Mouse (Mus musculus) MEL (cell line): ENCODE measurements around the gene Ndufaf7. TPM values are rescaled to one million over a fixed set of nuclear protein-coding genes. Genes with fewer than 3 reads are reported as not detected.

Experiments
- DNase-seq: peaks from one replicate; pipeline ENCODE4 v3.0.0; 2011; ENCODE audit warnings: low read depth, low spot score
- H3K27ac ChIP-seq: 2 replicates; pipeline ENCODE4 v1.5.1; 2012; ENCODE audit warnings: low read depth, mild to moderate bottlenecking, control low read depth, low read length, moderate library complexity; ENCODE audit not compliant: control insufficient read depth
- H3K27me3 ChIP-seq, 2 experiments: fragments of 150-350 bp in 1 of 2; sonication (generic) in 1 of 2; 2 replicates each; pipeline ENCODE4 v1.6.1; 2012; ENCODE audit warnings: low read length in 2 of 2, mild to moderate bottlenecking in 2 of 2, improper control_type of control experiment in 1 of 2, moderate library complexity in 1 of 2; ENCODE audit not compliant: insufficient read depth in 2 of 2, control insufficient read depth in 1 of 2
- H3K36me3 ChIP-seq, 2 experiments: 2 replicates each; pipeline ENCODE4 v1.6.1; 2012 to 2014; ENCODE audit warnings: low read length in 2 of 2, improper control_type of control experiment in 1 of 2, inconsistent platforms in 1 of 2, mild to moderate bottlenecking in 1 of 2; ENCODE audit not compliant: insufficient read depth in 2 of 2, control insufficient read depth in 1 of 2
- H3K4me1 ChIP-seq, 2 experiments: fragments of 150-350 bp in 1 of 2; sonication (generic) in 1 of 2; 2 replicates each; pipeline ENCODE4 v1.6.1; 2012; ENCODE audit warnings: low read length in 2 of 2, improper control_type of control experiment in 1 of 2, mild to moderate bottlenecking in 1 of 2; ENCODE audit not compliant: insufficient read depth in 2 of 2, control insufficient read depth in 1 of 2
- H3K4me3 ChIP-seq, 2 experiments: fragments of 150-350 bp in 1 of 2; sonication (generic) in 1 of 2; 2 replicates each; pipeline ENCODE4 v1.5.1; 2012; ENCODE audit warnings: low read depth in 2 of 2, low read length in 2 of 2, mild to moderate bottlenecking in 2 of 2, moderate library complexity in 2 of 2, control low read depth in 1 of 2, improper control_type of control experiment in 1 of 2; ENCODE audit not compliant: control insufficient read depth in 1 of 2, insufficient read depth in 1 of 2
- H3K79me2 ChIP-seq: 2 replicates; pipeline ENCODE4 v1.6.1; 2012; ENCODE audit warnings: mild to moderate bottlenecking, low read length, moderate library complexity; ENCODE audit not compliant: control insufficient read depth, poor library complexity, insufficient read depth
- H3K9ac ChIP-seq: 2 replicates; pipeline ENCODE4 v1.6.1; 2012; ENCODE audit warnings: low read depth, mild to moderate bottlenecking, control low read depth, low read length, moderate library complexity; ENCODE audit not compliant: control insufficient read depth, poor library complexity, severe bottlenecking
- H3K9me3 ChIP-seq: fragments of 150-350 bp; sonication (generic); replicated peaks from 2 replicates; pipeline ENCODE4 v1.6.1; 2012; ENCODE audit warnings: mild to moderate bottlenecking, low read length, improper control_type of control experiment, moderate library complexity; ENCODE audit not compliant: insufficient read depth
- CTCF ChIP-seq, 3 experiments: IDR thresholded peaks in 2 of 3; conservative IDR thresholded peaks in 1 of 3; 2 replicates each; pipeline ENCODE4 v1.5.1; 2011 to 2012; ENCODE audit warnings: low read length in 3 of 3, low read depth in 2 of 3, mild to moderate bottlenecking in 2 of 3, improper control_type of control experiment in 1 of 3, inconsistent platforms in 1 of 3, mixed read lengths in 1 of 3, moderate library complexity in 1 of 3; ENCODE audit not compliant: control insufficient read depth in 1 of 3, insufficient read depth in 1 of 3, poor library complexity in 1 of 3, severe bottlenecking in 1 of 3
- GABPA ChIP-seq: IDR thresholded peaks from 2 replicates; pipeline ENCODE4 v1.6.1; 2012; ENCODE audit warnings: low read depth, mild to moderate bottlenecking, inconsistent platforms, low read length, improper control_type of control experiment, moderate library complexity
- GATA1 ChIP-seq: IDR thresholded peaks from 2 replicates; pipeline ENCODE4 v1.6.1; 2011; ENCODE audit warnings: low read depth, low read length, improper control_type of control experiment
- HCFC1 ChIP-seq: IDR thresholded peaks from 2 replicates; pipeline ENCODE4 v1.6.1; 2012; ENCODE audit warnings: low read depth, mild to moderate bottlenecking, inconsistent platforms, low read length, improper control_type of control experiment, moderate library complexity
- JUND ChIP-seq: IDR thresholded peaks from 2 replicates; pipeline ENCODE4 v1.6.1; 2011; ENCODE audit warnings: low read depth, mild to moderate bottlenecking, improper control_type of control experiment, low read length
- KAT2A ChIP-seq: conservative IDR thresholded peaks from 2 replicates; pipeline ENCODE4 v1.6.1; 2012; ENCODE audit warnings: low read depth, low read length, improper control_type of control experiment, inconsistent platforms
- MAZ ChIP-seq: IDR thresholded peaks from 2 replicates; pipeline ENCODE4 v1.6.1; 2012; ENCODE audit warnings: low read depth, mild to moderate bottlenecking, inconsistent platforms, low read length, improper control_type of control experiment
- MYB ChIP-seq: IDR thresholded peaks from 2 replicates; pipeline ENCODE4 v1.6.1; 2011; ENCODE audit warnings: mild to moderate bottlenecking, low read depth, low read length, improper control_type of control experiment
- MYC ChIP-seq: IDR thresholded peaks from 2 replicates; pipeline ENCODE4 v1.6.1; 2011; ENCODE audit warnings: low read depth, mild to moderate bottlenecking, low read length, improper control_type of control experiment, moderate library complexity
- NELFE ChIP-seq: IDR thresholded peaks from 2 replicates; pipeline ENCODE4 v1.6.1; 2011; ENCODE audit warnings: low read depth, low read length, improper control_type of control experiment
- NRF1 ChIP-seq: IDR thresholded peaks from 2 replicates; pipeline ENCODE4 v1.6.1; 2014; ENCODE audit warnings: low read depth, mild to moderate bottlenecking, inconsistent platforms, low read length, improper control_type of control experiment, moderate library complexity; ENCODE audit not compliant: poor library complexity, insufficient read depth, severe bottlenecking
- RAD21 ChIP-seq: IDR thresholded peaks from 2 replicates; pipeline ENCODE4 v1.6.1; 2011; ENCODE audit warnings: mild to moderate bottlenecking, low read depth, low read length, improper control_type of control experiment
- RCOR1 ChIP-seq: IDR thresholded peaks from 2 replicates; pipeline ENCODE4 v1.6.1; 2012; ENCODE audit warnings: low read depth, mild to moderate bottlenecking, inconsistent platforms, low read length, improper control_type of control experiment
- UBTF ChIP-seq: IDR thresholded peaks from 2 replicates; pipeline ENCODE4 v1.6.1; 2012; ENCODE audit warnings: low read depth, mild to moderate bottlenecking, inconsistent platforms, low read length, improper control_type of control experiment, moderate library complexity, borderline replicate concordance; ENCODE audit not compliant: insufficient read depth
- USF2 ChIP-seq, 2 experiments: IDR thresholded peaks; 2 replicates each; pipeline ENCODE4 v1.6.1; 2011 to 2012; ENCODE audit warnings: improper control_type of control experiment in 2 of 2, low read length in 2 of 2, borderline replicate concordance in 1 of 2, inconsistent platforms in 1 of 2, low read depth in 1 of 2, mild to moderate bottlenecking in 1 of 2; ENCODE audit not compliant: insufficient read depth in 1 of 2
- ZC3H11A ChIP-seq: IDR thresholded peaks from 2 replicates; pipeline ENCODE4 v1.6.1; 2012; ENCODE audit warnings: low read depth, mild to moderate bottlenecking, inconsistent platforms, low read length, improper control_type of control experiment
- ZKSCAN1 ChIP-seq: IDR thresholded peaks from 2 replicates; pipeline ENCODE4 v1.6.1; 2012; ENCODE audit warnings: low read depth, mild to moderate bottlenecking, inconsistent platforms, low read length, improper control_type of control experiment, moderate library complexity
- ZNF384 ChIP-seq: IDR thresholded peaks from 2 replicates; pipeline ENCODE4 v1.6.1; 2012; ENCODE audit warnings: low read depth, mild to moderate bottlenecking, inconsistent platforms, low read length, improper control_type of control experiment
- polyA plus RNA-seq, 2 experiments: library from polyadenylated mRNA; stranded (reverse) in 1 of 2; unstranded in 1 of 2; fragments of >175 nt in 1 of 2; fragments of >200 nt in 1 of 2; gene quantifications; 2 replicates each; pipeline versions ENCODE4 v1.2.1 to v1.2.4; 2012; ENCODE audit warnings: low replicate concordance in 2 of 2, low read depth in 1 of 2; ENCODE audit not compliant: insufficient read length in 2 of 2, insufficient read depth in 1 of 2, missing spikeins in 1 of 2
- total RNA-seq: library from RNA; depleted of rRNA; stranded (reverse); fragments of 300-350 nt; gene quantifications from 2 replicates; pipeline ENCODE4 v1.2.3, GENCODE M21; 2012

Gene Ndufaf7
- total and polyA plus RNA-seq, 3 experiments = 22.6 to 29.3 TPM; not detected in 1

DNA sequence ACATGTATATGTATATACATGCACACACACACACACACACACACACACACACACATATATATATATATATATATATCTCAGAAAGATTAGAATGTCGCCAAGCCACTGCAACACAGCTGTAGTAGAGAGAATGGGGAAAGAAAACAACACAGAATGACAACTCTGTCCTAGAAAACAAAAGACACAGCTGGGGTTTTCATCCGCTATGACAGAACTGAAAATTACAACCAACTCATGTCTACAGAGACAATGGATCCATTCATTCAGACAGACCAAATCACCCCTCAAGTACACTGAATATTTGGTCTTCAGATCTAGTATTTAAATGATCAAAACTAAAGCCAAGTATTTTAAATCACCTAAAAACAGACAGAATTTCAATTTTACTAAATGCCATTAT, 56.7 kb downstream of the Ndufaf7 start:
- DNase-seq = no peak
- H3K36me3 ChIP-seq = no peaks in the 10 kb centered on the region; a peak in 1 of 4 replicates
- H3K27ac ChIP-seq = no peak overlapping the region
- peaks cover 0 to 1% of the 10 kb centered on the region in 2 experiments; a peak in 1 of 4 replicates for H3K27me3 ChIP-seq
- no peaks in the 10 kb centered on the region for H3K9me3 ChIP-seq
- no peaks in the 10 kb centered on the region for H3K4me1 ChIP-seq
- TF ChIP-seq UBTF (no peak), MYB (no peak), RCOR1 (no peak), NRF1 (no peak), JUND (no peak), GATA1 (no peak), NELFE (no peak), USF2 (IDR thresholded peaks at IDR 0.05; ENCODE audit: borderline replicate concordance in 1 of 2, insufficient read depth in 1 of 2, low read depth in 1 of 2, low read length in 2 of 2) (no peak)
- no peaks in the 10 kb centered on the region for H3K79me2 ChIP-seq
- H3K9ac ChIP-seq = no peak overlapping the region
- H3K4me3 ChIP-seq = no peak overlapping the region

DNA sequence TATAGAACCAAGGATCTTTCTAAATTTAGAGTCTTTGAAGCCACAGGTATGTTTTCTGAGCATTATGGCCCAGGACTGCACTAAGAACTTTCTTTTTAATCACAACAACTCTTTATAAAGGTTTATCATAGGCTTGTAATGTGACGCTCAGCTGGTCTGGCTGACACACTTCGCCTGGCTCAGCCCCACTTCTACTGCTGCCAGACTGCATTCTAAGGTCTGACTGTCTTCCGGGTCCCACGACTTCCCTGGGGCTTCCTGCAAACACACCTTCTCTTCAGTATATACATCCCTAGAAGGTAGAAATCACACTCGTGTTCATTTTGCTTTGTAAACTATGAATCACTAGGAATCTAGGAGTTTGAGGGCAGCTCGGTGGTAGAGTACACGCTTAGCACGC, 57.4 kb downstream of the Ndufaf7 start:
- no peak for TF ChIP-seq RAD21
- no peak for TF ChIP-seq JUND
- no peak for TF ChIP-seq MYC
- no peak for TF ChIP-seq MAZ

DNA sequence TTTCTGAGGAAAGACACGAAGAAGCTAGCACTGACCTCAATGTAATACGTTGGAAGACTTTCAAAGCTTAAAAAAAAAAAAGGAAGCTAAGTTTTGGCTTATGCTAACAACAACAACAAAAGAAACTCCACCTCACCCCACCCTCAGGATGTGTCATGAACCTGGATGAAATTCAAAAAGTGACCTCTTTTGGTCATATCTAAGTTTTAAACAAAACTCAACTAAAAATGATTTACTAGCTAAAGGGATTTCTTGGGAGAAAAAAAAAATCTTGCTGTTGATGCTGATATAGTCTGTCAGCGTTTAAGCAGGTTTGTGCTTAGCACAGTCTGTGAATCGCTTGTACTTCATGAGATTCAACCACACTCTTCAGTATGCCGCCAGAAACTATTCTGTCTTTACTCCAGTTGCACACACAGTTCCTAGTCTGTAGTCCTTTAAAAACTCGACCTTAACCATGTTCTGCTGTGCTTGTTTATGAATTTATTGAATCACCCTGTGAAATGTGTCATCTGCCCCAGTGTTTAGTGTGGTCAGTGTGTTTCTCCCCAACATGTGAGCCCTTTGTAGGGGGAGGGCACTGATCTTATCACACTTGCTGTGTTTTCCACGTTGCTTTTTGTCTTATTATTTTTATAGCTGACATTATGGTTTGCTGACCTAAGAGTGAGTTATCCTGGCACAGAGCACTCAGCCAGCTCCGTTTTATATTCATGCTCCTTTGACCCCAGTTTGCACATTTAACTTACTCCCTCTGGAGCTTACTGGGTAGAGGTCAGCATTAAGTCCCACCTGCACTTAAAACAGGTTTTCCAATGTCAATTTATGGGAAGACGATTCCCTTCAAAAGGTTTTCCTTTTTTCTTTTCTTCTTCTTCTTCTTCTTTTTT, 58.2 kb downstream of the Ndufaf7 start:
- Histone ChIP-seq H3K36me3 (no peaks in the 10 kb centered on the region; a peak in 1 of 4 replicates), H3K27me3 (peaks cover 0 to 1% of the 10 kb centered on the region in 2 experiments; a peak in 1 of 4 replicates), H3K4me3 (no peak overlapping the region), H3K79me2 (no peaks in the 10 kb centered on the region), H3K4me1 (no peaks in the 10 kb centered on the region), H3K9me3 (no peaks in the 10 kb centered on the region), H3K27ac (no peak overlapping the region), H3K9ac (no peak overlapping the region)
- TF ChIP-seq ZKSCAN1 (no peak), ZNF384 (peak; percentile 40), KAT2A (no peak), ZC3H11A (no peak), NRF1 (no peak), CTCF (IDR thresholded peaks at IDR 0.05 in 2 of 3, conservative IDR thresholded peaks at IDR 0.05 in 1 of 3; ENCODE audit: control insufficient read depth in 1 of 3, insufficient read depth in 1 of 3, low read depth in 2 of 3, low read length in 3 of 3, poor library complexity in 1 of 3, severe bottlenecking in 1 of 3) (no peak), HCFC1 (no peak), GABPA (no peak)
- DNase-seq = no peak

More for the DNA sequence above, 57.4 kb downstream of the Ndufaf7 start:
- H3K9ac ChIP-seq = no peak overlapping the region
- no peaks in the 10 kb centered on the region; a peak in 1 of 4 replicates for H3K36me3 ChIP-seq
- H3K4me1 ChIP-seq = no peaks in the 10 kb centered on the region
- no peak for DNase-seq
- peaks cover 0 to 1% of the 10 kb centered on the region in 2 experiments; a peak in 1 of 4 replicates for H3K27me3 ChIP-seq
- H3K27ac ChIP-seq = no peak overlapping the region
- no peak overlapping the region for H3K4me3 ChIP-seq
- no peaks in the 10 kb centered on the region for H3K9me3 ChIP-seq
- H3K79me2 ChIP-seq = no peaks in the 10 kb centered on the region
